Mouse (Mus musculus): Measurements from ENCODE around the gene Fam20a.

Fam20a gene

DNA sequence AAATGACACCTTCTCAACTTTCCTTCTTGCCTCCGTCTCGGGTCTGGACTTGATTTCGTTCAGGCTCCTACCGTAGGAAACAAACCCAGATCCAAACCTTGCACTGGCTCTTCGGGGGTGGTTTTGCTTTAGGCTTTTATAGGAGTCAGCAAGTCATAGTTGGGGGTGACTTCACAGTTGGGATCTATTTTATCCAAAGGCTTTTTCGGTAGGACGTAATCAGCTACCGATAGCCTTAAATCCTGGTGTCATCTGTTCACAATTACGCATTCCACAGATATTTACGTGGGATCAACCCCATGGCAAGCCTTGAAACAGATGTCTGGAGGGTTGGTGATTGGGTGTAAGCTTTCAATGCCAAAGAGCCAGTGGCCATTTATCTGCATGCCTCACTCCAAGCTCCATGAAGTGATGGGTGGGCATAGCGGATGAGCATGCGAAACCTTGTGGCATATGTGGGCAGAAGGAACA lies 6.7 kb downstream of the Fam20a start:
- DNase-seq = no peak

DNA sequence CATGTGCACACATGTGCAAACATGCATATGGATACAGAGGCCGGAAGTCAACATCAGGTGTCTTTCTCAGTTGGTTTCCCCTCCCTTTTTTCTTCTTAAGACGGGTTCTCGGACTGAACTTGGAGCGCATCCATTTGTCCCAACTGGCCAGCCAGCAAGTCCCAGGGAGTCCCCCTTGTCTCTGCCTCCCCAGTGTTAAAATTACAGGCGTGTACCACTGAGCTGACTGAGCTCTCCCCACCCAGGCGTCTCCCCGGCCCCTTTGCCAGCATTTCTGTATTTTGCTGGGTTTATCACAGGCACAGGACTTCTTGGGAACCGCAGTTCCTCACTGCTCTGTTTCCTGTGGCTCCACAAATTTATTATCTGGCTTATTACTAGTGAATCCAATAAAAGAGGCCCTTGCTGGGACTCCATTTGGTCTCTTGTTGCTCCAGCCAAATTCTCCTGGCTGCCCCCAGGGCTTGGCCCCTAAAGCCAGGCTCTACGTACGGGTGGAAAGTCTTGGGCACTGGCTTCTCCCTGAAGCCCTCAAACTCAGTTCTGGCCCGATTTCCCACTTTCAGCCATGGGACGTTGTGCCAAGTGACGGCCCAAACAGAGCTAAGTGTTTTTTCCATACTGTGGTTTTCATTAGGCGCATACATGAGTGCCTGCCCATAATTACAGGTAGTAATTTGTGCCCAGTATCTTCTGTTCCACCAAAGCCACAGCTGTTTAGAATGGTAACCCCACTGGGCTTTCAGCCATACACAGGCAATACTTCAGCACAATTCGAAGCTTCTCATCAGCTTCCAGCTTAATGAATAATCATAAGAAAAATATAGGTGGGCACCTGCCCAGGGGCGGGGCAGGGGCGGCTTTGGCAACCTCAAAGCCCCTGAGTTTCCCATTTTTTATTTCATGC lies 7.5 kb downstream of the Fam20a start:
- DNase-seq = peak in 1 of 2 experiments; percentile 35

DNA sequence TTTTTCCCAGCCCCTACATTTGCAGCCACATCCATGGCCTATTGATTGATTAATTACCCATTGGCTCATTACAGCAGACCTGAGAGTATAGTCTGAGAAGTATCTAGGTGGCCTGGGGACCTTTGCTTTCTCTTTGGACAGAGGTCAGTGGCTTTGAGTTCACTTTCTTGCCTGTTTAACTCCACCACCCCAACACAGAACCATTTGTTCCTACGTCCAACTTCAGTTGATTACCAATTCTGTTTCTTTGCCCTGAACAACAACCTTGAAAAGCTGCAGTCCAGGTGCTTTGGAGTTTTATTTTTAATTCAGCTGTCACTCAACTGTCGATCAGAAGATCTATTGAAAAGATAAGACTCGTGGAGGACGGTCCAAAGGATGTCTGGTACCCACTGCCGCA lies 12.6 kb downstream of the Fam20a start:
- no peak for DNase-seq

DNA sequence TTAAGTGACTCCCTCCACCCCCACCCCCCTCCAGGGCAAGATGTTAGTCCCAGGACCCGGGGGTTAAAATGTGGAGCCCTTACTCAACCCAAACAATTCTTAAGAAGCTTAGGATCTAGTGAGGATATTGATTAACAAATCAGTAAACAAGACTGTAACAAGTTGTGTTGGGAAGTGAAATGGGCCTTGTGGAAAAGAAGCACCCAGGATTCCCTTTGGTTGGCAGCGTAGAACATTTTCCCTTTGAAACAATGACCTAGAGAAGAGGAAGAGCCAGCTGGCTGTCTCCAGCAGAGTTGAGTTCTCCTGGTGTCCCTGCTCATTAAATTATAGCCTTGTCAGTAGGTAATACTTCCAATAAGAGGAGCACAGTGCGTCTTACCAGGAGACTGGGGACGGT lies 13.3 kb downstream of the Fam20a start:
- DNase-seq = no peak

DNA sequence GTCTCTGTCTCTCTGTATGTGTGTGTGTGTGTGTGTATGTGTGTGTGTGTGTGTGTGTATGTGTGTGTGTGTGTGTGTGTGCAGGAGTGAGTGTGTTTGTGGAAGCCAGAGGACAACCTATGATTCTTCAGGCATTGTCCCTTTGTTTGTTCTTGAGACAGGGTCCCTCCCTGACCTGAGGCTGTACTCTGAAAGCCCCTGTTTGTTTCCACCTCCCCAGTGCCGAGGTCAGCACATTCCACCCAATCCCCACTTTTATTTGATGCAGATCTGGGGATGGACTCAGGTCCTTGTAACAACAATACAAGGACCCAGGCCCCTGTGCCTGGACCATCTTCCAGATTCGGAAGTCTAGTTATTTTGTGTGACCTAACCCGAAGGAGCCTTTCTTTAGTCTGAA lies 14.6 kb downstream of the Fam20a start:
- DNase-seq = no peak

DNA sequence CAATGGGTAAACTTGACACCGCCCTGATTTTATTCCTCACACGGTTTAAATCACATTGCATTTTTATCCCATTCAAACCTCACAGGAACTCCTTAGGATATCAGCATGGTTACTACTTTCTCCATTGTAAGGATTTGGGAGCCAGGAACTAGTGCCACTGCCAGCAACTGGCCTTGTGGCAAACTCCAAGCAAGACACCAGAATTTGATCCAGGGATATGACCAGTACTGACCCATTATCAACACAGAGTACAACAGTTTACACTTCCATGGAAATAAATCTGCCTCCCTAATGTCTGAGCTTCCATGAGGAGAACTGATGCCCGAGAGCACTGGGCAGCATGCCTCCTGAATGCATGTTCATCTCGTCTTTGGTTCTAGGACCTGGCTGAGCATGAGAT lies 15.5 kb downstream of the Fam20a start:
- no peak for DNase-seq

DNA sequence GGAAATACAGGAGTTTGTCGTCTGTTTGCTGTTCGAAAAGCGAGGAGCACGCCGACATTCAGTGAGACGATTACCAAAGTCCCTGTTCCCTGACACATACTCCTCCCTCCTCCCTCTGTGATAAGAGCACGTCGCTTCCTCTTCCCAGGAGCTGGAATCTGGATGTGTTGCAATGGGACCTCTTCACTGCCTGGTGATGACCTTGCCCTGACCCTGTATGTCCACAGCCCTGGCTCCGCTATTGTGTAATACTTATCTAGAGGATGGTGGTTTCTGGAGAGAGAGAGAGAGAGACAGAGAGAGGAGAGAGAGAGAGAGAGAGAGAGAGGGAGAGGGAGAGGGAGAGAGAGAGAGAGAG lies 16.0 kb downstream of the Fam20a start:
- DNase-seq = no peak

DNA sequence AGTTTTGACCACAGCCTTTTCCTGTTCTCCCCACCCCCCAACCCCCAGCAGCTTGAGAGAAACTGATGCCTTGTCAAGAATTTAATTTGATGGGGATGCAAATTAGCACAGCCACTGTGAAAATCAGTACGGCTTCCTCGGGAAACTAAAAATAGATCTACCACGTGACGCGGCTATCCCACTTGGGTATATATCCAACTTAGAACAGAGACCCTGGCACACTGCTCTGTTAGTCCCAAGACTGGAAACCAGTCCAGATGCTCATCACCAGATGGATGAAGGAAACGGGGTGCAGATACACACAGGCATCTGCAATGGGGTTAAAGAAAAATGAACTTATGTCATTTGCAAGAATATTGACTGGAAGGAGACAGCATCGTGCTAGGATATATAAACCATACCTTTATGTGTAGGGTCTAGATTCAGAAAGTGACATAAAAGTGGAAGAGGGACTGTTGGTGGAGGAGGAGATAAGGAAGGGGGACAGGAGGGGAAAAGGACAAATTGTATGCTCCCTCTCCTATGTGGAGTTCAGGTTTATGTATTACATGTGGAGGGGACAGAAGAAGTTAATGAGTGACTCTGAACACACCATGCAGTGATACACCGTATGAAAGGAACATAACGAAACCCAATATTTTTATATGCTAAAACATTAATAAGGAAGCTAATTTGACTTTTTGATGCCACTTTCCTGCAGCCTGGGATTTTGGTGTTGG lies 16.6 kb downstream of the Fam20a start:
- DNase-seq = no peak

DNA sequence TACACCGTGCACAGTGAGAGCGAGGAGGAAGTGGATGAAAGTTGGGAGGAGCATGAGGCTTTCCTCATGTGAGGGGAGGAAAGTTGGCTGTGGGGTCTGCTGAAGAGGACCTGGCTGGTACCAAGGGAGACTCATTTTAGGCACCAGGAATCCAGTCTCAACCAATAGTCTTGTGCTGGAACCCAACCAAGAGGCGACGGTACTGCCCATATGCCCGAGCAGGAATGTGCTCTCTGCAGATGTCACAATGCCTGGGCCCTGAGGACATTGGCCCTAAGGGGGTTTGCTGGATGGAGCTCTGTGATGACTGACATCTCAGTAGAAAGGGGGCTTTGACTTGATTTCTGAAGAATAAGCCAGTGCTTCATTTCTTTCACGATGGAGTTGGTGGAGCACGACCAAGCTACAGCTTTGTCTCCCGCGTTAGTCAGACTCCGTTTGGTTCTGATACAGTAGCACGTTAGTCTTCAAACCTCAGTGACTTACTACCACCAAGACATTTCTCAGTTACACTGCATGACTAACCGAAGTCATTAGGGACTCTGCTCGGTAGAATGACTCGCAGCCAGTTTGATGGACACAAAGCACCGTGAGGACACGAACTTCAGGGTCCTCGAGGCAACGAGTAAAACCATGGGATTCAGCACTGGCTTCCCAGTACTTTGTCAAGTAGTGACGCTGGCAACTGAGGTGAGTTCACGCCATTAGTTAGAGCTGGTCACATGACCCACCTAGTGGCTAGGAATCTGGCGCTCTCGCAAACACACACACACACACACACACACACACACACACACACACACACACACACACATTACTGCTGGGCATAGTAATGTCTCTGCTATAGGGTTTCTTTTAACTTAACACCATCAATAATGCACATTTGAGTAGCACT lies 17.5 kb downstream of the Fam20a start:
- no peak for DNase-seq

DNA sequence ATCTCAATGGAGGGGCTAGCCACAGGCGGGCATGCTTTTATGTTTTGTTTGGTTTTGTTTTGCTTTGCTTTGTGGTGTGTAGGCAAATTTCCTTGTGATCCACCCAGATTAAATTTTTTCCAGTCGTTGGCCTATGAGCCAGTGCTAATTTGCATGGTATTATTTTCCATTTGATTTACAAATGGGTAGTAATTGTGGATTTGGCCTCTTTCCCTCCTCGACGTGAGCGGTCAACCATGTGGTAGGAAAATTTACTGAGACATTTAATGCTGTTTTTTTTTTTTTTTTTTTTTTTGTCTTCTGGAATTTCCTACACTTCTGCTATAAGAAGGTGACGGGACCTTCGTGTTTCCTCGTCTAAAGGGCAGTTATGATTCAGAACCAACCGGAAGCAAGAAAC lies 18.2 kb downstream of the Fam20a start:
- DNase-seq = no peak

DNA sequence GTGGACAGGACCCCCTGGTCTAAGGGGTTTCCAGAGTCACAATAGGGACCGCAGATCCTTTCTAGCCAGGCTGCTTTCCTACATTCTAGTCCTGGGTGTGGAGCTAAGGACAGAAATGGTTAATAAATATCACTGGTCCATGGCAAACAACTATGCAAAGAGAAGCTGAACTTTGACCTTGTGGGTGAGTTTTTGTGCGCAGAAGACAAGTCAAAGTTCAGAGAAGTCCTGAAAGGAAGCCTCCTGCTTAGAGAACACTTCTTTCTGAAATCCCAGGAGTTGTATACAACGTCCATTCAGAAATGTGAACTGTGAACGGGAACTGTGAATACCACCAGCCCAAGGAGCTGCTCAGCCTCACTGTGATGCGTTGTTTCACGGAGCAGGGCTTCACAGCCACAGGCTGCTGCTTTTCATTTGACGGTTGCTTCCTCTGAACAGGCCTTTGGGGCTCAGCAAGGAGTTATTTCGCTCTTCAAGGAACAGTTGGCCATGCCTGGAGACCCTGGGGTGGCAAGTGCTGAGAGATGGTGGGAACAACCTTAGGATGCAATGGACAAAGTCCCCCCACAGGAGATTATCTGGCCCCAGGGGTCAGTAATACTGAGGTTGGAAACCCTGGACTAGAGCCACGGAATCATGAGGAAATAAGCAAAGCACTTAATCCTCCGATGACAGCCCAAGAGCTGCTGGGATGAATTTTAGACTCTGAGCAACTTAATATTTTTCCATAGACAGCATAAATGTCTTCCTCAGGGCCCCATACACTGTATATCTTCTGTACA lies 19.9 kb downstream of the Fam20a start:
- DNase-seq = no peak

DNA sequence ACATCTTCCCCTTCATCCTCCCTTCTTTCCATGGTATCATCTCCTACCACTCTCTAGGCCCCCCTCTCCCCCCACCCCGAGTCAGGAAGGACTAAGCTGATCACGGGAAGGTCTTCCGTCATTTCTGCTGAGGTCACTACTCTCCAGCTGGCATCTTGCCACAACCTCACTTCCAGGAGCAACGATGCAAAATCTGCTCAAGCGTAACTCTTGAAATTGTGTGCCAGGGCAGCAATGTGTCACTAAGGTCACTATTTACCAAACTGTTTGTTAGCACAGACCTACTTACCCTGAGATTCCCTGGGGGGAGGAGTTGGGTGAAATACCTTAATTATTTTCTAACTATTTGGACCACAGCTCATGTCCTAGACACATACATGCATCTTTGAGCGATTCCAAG lies 21.3 kb downstream of the Fam20a start:
- DNase-seq = no peak

DNA sequence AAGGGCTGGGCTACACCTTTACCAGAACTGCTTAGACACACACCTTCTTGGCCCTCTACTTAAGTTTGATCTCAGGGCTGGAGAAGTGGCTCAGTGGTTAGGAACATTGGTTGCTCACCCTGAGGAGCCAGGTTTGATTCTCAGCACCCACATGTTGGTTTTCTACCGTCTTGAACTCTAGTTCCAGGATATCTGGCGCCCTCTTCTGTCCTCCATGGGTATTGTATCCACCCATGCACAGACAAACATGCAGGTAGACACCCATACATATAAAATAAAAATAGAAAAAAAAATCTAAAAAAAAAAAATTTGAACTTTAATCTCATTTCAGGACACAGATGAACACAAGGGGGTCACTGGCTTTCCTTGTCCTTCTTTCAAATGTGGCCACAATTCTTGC lies 22.3 kb downstream of the Fam20a start:
- DNase-seq = no peak

DNA sequence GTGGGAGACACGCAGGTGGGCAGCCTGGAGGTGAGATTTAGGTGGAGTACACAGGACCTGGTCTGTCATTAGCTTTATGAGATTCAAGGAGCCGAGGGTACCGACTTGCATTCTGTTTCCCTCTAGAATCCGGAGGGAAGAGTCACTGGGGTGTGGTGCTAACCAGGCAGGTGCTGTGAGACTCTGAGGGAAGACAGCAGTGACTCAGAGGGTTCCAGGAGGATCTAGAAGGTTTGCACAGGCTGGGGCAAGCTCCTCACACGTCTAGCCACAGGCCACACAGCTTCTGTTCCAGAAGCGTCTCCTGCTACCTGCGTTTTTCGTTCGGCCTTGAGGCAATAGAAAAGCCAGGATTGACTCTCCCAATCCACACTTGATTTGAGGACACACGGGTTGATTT lies 23.3 kb downstream of the Fam20a start:
- no peak for DNase-seq

DNA sequence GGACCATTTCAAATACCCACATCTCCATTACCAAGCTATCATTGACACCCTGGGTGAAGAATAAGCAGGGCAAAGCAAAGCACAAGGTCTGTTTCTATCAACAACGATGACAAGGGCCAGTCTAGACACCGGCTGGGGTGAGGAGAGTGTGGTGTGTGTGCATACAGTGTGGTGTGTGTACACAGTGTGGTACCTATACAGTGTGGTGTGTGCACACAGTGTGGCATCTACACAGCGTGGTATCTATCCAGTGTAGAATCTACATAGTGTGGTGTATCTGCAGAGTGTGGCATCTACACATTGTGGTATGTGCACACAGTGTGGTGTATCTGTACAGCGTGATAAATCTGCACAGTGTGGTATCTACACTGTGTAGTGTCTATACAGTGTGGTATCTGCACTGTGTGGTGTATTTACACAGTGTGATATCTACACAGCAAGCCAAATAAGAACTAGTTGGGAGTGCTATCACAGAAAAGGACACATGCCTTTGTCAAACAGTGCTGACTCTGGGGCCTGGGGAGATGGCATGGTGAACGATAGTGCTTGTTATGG lies 24.9 kb downstream of the Fam20a start:
- no peak for DNase-seq

DNA sequence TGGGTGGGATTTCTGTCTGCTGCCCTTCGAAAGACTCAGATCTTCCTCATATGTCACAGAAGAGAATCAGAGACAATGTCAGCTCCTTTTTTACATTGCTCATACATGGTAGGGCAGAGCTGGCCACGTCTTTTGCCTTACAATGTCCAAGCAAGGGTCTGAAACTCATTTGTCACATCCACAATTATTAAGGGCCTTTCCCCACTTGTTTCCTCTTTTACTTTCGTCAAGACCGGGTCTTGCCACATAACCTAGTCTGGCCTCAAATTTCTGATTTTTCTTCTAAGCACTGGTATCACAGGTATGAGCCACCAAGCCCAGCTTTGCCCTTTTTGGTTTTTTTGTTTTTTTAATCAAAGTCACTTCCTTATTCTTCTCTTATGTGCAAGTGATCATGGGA lies 25.6 kb downstream of the Fam20a start:
- no peak for DNase-seq

DNA sequence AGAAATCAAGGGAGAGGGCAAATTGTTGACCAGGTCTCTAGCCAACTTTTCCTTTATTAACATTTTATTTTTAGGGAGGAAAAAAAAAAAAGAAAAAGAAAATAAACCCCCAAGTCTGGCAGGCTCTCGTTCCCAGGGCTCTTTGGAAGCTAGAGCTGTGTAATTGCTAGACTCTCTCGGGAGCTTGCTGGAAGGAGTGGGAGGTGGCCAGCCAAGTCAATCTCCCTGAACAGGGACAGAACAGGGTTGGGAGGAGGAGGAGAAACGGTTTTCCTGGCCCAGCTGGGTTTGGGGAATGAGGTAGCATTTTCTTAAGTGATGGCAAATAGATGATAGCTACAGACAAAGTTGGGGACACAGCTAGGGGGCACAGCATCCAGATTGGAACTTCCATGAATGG lies 29.3 kb downstream of the Fam20a start:
- no peak for DNase-seq

DNA sequence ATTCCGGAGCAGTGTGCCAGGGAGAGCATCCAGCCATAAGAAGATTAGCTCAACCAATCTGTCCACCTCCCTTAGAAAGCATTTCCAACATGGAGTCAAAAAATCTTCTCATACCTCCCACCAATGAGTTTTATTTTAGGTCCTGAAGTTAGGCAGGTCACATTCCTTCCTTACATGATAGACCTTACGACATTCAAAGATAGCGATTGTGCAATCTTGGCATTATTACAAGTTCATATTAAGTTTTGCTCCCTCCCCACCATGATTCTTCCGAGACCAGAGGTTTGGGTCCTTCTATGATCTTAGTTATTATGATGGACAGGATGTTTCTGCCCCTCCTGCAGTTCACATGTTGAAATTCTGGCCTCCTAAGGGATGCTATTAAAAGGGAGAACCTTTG lies 32.5 kb downstream of the Fam20a start:
- no peak for DNase-seq

DNA sequence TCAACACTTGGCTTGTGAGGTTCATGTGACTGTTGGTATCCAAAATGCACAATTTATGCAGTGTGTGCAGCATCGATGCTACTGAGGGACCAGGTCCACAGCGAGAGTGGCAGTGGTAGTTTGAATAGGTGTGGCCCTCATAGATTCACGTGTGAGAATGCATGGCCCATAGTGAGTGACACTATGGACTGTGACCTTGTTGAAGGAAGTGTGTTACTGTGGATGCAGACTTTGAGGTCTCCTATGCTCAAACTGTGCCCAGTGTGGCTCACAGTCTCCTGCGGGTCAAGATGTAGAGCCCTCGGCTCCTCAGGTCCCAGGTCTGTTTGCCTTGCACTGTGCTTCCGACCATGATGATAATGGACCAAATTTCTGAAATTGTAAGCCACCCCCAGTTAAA lies 39.9 kb downstream of the Fam20a start:
- no peak for DNase-seq

DNA sequence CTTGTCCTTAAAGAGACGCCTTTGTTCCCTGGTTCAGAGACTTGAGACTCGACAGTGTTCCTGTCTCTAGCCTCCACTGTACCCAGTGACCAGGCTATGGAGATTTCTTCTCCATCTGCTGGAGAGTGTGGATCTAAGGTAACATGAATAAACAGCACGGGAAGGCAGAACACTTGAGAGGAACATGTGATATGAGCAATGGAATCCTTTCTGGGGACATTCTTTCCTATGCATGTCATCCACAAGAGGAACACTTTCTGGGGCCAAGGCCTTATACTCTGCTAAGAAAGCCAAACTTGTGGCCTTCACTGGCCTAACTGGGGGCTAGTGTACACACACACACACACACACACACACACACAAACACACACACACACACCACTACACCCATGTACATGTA lies 40.5 kb downstream of the Fam20a start:
- no peak for DNase-seq

DNA sequence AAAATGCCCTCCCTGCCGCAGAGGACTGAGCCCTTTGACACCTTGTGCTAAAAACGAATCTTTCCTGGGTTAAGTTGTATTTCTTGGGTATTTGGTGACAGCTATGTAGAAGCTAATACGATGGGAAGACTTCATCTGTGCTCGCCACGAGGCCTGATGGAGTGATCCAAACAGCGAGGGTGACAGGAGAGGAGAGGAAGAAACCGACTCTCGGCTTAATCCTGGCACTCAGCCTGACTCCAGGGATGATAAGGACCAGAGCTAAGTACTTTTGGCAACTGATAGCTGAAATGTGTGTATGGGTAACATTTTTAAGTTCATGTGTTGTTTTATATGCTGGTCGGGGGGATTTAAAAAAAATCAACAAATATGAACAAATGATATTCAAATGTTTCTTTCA lies 41.1 kb downstream of the Fam20a start:
- DNase-seq = no peak

DNA sequence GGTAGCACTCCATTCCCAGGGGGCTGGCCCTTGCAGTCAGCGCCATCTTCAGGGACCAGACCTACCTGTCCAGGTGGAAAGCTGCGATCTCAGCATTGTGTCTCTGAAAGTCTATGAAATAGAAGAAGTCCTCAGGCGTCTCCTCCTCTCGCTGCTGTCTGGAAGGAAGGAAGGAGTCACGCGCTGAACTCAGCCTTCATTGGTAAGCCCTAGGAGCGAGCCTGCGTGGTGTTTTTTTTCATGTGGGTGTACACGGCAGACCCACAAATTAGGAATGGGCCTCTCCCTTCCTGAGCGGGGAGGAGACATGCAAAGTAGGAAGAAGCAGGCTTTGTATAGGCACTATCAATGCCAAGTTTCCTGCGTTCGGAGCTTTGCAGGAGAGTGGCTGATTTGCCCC lies 43.8 kb downstream of the Fam20a start:
- no peak for DNase-seq
